Mouse (Mus musculus): ENCODE data around the gene Mob1a. TPM values are rescaled to one million over a fixed set of nuclear protein-coding genes. Genes with fewer than 3 reads are reported as not detected.

The Mob1a gene
- total RNA-seq (2017): 112 and 127 TPM in 2 replicates

DNA sequence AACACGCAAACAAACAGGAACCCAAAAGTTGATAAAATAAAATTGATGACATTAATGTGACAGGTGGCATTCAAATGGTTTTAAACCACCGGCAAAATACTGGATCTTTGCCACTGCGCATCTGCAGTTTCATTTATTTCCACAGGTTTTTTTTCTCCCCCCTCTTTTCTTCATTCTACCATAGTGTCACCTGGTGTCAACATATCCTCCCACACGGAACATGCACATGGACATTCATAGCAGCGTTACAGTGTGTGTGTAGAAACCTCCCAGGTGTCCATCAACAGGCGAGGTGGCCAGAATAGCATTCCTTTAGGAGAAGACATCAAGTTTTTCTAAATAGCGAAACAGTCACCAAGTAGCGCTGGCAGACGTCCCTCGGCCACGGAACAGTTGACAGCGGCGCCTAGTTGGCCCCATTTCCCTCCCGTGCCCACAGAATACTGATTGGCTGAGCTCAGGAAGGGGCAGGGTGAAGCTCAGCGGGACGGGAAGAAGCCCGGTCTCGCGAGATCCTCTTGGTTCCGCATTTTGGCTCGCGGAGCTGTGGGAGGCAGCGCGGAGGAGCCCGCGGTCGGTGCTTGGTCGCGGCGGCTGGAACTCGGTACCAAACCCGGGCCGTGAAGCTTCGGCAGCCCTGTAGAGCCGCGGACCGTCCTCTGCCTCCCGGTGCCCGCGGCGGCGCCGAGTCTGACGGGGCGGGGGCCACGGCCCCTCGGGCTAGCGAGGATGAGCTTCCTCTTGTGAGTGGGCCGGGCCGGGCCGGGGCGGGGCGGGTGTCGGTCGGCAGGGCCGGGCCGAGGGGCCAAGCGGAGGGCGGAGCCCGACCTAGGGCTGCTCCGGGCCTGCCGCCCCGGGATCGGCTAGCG is at the start of gene Mob1a, which contains the start of gene Mthfd2:
Mob1a (plus strand) TSS at position 492 of the 869 bp plus-strand sequence.
Mthfd2 (minus strand) TSS at position 384 of the 869 bp plus-strand sequence.
- ATAC-seq (replicated peaks; ENCODE audit: low read depth, poor library complexity, severe bottlenecking): peak; percentile 94

DNA sequence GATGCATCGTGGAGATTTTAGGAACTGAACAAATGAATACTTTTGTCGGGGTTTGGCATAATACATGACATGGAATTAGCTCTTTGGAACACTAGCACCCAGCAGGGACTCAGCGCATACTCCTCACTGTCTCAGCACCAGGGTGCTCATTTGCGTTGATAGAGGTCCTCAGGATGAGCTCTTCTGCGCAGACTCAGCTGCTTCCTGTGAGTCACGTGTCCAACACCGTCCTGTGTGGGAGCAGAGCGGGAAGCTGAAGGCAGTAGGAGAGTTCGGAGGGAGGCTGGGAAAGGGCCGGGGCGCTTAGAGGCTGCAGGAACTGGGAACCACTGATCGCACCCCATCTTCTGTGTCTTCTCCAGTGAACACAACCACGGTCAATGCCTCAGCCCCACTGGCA is 48.7 kb upstream of the Mob1a start:
- no peak for ATAC-seq (replicated peaks; ENCODE audit: low read depth, poor library complexity, severe bottlenecking)

DNA sequence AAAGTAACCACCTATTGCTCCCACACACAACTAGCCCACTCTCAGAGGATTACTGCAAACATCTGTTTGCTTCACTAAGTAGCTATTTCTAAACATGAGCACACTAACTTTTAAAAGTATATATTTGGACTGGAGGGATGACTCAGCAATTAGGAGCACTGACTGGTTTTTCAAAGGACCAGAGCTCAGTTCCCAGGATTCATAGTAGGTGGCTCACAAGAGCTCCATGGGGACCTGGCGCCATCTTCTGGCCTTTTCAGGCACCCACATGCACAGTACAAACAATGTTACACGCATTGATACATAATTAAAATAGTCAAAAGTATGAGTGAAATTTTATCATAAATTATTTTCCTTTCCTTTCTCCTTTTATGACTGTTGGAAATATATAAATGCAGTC is 46.9 kb upstream of the Mob1a start:
- peak; percentile 74 for ATAC-seq (replicated peaks; ENCODE audit: low read depth, poor library complexity, severe bottlenecking)

DNA sequence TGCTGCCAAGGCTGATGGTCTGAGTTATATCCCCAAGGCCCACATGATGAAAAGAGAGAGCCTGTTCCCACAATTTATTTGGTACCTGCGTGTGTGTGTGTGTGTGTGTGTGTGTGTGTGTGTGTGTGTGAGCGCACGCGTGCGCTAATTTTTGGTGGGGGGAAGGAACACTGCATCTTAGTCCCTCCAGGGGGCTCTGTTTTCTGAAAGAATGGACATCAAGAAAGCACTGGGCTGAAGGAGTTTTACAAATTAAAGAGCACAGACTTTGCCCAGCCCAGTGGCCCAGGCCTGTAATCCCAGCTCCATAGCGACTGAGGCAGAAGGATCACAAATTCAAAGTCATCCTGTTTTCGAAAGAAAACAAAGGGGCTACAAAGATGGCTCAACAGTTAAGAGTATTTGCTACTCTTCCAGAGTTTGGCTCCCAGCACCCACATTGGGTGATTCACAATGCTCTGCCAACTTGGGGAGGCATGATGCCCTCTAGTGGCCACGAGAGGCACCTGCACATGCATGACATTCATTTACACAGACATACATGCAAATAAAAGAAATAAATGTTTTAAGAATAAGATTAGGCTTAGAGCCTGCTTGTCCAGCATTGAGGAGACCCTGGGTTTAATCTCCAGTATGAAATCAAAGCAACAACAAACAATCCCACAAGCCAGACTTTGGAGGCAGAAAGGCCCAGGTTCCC is 45.4 kb upstream of the Mob1a start:
- no peak for ATAC-seq (replicated peaks; ENCODE audit: low read depth, poor library complexity, severe bottlenecking)

DNA sequence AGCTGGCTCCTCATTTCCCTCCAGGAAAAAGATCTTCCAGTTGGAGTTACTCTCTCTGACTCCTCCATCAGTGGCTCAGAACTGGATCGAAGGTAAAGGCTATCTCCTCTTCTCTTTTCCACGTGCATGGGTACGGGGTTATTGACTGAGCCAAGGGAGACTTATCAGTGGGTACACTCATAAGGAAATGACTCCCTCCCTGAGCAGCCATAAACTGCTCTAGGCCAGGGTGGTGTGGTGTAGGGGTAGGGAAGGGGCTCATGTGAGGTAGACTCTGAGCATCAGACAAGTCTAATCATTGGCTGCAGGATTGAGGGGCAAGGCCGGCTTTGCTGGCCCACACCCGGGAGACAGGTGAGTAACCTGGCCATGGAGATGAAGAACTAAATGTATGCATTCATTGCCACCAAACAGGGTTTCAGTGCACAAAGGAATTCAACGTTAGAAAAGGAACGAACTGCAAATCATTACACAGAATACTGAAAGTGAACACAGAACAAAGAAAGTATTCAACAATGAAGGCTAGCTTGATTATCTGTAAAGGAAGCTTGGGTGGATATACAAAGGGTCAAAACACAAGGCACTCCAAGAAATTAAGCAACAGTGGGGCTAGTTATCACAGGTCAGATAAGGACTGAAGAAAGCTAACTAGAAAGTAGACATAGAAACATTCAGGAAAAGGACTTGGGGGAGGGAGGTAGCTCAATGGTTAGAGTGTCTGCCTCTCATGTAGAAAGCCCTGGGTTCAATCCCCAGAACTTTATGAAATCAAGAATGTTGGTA is 25.2 kb upstream of the Mob1a start:
- ATAC-seq (replicated peaks; ENCODE audit: low read depth, poor library complexity, severe bottlenecking): no peak

DNA sequence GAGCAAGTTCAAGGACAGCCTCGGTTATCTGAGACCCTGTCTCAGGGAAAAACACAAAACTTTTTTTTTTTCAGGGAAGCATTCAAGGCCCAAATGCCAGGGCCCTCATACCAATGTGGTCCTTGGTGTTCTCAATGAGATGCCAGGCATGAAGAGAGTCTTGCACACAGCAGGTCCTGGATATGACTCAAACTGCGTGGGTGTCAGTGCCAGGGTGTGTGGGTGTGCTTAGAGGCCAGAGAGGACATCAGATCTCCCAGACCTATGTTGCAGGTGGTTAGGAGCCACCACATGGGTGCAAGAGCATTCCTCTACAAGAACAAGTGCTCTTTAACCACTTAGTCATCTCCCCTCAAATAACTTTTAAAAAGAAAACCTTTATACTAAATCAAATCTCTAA is 24.5 kb upstream of the Mob1a start:
- ATAC-seq (replicated peaks; ENCODE audit: low read depth, poor library complexity, severe bottlenecking): no peak

DNA sequence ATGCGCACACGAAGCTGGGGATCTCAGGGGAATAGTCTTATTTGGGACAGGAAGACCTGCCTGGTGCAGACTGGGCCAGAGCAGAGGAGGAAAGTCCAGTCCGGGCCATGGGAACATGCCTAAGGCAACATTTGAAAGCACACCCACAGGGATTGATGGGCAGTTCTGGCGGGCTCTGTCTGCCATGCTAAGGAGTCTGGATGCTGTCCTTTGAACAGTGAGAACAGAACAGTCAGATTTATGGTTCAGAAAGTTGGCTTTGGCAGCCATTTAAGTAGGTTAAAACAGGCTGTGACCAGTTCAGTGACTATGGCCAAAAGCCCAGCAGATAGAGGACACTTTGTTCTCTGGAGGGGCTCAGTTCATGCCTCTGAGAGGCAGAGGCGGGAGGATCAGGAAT is 23.6 kb upstream of the Mob1a start:
- ATAC-seq (replicated peaks; ENCODE audit: low read depth, poor library complexity, severe bottlenecking): no peak

DNA sequence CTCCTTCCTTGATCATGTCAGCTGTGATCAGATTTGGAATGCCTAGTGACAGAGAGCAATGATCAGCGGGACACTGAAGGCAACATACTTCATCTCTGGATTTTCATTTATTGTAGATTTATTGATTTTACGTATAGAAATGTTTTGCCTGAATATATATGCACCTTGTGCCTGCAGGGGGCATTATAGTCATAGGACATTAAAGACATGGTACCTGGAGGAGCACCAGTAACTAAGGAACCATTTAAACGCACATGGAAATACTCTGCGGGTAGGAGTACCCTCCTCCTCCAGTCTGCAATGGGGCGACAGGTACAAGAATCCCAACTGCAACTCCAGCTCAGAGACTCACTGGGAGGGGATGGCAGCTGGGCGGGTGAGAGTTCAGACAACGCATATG is 16.8 kb upstream of the Mob1a start:
- ATAC-seq (replicated peaks; ENCODE audit: low read depth, poor library complexity, severe bottlenecking): no peak

DNA sequence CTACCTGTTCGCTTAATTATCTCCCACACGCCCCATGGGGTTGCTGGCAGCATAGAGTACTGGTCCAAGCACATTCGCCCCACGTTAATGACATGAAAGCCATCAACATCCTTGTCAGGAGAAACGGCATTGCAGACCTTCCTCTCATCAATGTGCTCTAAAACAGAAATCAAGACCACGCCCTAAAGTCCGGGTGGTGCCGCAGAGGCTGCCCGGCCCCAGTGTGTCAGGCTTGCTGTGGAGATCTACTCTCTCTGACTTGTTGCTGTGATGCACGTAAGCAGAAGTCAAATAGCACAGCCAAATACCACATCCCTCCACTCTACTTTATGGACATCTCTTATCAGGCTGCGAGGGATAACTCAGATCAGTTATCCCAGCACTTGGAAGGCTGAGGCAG is 14.6 kb upstream of the Mob1a start:
- ATAC-seq (replicated peaks; ENCODE audit: low read depth, poor library complexity, severe bottlenecking): no peak

DNA sequence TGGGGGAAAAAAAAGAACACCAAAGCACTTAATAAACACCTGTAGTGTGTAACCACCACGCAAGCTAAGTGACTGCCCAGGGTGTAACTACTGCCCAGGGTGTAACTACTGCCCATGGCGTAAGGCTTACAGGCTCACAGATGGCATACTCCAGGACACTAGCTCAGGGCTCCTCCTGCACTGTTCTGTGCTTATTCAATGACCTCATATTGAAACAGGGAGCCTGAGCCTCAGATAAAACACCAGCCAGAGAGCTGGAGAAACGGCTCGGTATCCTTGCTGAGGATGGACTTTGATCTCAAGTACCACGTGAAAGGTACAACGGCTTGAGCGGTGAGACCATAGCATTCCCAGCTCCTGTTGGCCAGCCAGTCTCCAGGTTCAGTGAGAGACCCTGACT is 13.8 kb upstream of the Mob1a start:
- no peak for ATAC-seq (replicated peaks; ENCODE audit: low read depth, poor library complexity, severe bottlenecking)

DNA sequence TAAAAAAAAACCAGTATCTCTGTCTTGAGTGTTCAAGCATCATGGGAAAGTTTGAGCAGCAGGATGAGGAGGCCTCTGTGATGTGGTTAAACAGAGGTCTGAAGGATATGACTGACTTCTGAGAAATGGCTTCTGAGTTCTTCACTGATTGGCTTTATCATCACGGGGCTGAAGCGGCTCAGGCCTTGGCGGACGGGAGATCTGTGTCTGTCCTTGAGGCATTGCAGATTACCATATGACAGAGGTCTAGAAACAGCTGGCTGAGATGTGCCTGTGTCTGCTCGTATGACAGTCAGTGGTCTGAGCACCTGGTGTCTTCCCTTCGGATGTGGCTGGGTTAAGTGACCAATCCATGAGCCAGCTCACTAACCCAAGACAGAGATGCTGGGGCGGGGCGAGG is 13.3 kb upstream of the Mob1a start:
- ATAC-seq (replicated peaks; ENCODE audit: low read depth, poor library complexity, severe bottlenecking): no peak

DNA sequence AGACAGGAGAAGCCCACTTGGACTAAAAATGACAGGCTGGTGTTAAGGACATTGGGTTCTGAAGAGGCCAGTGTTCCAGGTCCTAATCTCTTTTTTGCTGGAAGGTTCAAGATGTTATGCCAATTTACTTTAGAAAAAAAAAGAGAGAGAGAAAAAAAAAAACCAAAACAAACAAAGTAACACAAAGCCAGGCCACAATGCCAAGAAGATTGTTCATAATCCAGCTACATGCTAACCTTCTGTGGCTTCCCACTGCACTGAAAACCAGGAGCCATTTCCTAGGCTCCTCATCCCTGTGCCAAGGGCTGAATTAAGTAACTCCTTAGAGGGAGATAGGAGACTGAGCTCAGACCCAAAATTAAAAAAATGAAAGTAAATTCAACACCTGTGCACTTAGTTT is 10.5 kb upstream of the Mob1a start:
- no peak for ATAC-seq (replicated peaks; ENCODE audit: low read depth, poor library complexity, severe bottlenecking)

DNA sequence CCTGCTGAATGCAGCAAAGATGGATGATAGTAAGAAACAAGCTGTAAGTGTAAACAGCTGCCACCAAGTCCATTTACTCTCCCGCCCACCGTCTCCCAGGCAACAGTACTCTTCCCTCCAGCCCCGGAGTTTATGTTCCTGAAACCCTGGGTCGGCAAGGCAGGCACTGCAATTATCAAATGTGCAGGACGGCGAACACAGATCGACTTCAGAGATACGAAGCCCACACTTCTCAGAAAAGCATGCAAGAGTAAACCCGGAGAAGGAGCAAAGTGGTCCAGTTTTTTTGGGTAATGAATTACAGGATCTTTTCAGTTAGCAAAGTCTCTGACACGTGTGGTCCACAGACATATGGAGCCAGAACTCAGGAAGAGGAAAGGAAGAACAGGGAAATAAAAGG is 9.8 kb upstream of the Mob1a start:
- ATAC-seq (replicated peaks; ENCODE audit: low read depth, poor library complexity, severe bottlenecking): no peak

DNA sequence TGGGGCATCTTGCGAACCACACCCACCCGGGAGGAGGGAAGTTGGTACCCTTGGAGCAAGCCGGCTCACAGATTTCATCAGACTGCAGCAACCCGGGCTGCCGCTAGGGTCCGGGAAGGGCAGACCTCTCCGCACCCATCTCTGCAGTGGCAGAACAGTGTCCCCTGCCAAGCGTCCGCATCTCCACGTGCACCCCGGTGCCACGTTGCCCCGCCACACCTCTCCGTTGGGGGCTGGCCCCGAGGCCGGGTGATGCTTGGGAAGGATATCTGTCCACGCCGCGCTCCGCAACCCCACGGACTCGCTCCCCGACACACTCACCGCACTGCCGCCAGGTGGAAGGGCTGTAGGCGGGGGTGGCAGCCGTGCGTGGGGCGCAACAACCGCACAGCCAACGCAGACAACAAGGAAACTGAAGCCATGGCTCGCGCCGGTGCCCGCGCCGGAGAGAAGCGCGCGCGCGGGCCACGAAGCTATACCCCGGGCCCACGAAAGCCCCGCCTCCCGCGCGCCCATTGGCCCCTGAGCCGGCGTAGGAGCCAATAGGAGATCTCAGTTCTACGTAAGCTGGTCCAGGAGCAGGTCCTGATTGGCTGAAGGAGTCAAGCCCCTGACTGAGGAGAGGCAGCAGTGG is 8.6 kb upstream of the Mob1a start:
- ATAC-seq (replicated peaks; ENCODE audit: low read depth, poor library complexity, severe bottlenecking): peak; percentile 89

DNA sequence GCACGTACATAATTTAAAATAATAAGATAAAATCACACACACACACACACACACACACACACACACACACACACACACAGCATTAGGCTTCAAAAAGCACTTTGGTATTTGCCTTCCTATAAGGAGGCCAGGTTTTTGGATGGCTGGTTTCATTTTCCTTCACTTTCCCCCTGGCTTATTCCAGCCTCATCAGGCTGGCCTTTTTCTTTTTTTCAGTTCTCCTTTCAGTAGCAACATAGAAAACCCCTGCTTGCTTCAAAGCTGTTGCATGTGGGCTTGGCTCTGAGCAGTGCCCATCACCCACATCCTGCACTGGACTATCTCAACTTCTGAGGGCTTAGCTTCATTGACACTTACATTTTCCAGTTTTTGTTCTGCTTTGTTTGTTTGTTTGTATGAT is 3.9 kb upstream of the Mob1a start:
- ATAC-seq (replicated peaks; ENCODE audit: low read depth, poor library complexity, severe bottlenecking): no peak

DNA sequence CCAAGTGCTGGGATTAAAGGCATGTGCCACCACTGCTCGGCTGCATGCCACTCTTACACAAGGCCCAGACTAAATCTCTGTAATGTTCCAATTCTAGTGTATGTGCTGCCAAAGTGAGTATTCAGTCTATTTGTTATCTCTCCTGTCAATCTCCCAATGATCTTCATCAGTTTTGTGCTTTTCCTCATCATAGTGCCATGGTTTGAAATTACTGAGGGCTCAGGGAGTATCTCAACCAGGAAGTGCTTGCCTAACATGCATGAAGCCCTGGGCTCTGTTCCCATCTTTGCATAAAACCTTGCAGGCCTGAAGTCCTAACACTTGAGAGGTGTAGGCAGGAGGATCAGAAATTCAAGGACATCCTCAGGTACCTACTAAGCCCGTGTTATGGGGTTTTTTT is 3.0 kb upstream of the Mob1a start:
- ATAC-seq (replicated peaks; ENCODE audit: low read depth, poor library complexity, severe bottlenecking): no peak

DNA sequence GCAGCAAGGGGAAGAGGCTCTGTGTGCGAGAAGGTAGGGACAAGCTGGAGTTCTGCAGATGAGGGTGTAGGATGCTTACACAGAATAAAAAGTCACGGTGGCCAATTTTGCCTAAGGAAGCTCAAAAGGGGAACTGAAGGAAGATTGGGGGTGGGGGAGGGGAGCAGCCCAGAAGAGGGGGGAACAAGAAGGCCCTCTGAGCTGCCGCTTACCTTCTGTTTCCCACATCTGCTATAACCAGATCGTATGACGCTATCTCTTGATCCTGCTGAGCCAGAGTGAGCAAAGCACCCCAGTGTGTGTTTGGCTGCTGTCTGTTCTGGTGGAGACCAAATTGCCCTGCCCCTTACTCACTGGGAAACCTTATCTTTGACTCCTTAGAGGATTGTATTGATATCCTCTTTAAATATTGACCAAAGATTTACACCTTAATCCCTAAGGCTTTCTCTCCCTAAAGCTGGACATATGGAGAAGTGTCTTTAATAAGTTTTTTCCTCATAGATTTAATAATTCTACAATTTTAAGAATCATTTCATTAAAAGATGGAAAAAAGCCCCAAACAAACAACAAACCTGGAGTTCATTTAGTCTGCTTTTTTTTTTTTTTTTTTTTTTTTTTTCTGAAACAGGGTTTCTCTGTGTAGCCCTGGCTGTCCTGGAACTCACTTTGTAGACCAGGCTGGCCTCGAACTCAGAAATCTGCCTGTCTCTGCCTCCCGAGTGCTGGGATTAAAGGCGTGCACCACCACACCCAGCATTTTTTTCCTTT is 2.0 kb upstream of the Mob1a start:
- peak; percentile 48 for ATAC-seq (replicated peaks; ENCODE audit: low read depth, poor library complexity, severe bottlenecking)

DNA sequence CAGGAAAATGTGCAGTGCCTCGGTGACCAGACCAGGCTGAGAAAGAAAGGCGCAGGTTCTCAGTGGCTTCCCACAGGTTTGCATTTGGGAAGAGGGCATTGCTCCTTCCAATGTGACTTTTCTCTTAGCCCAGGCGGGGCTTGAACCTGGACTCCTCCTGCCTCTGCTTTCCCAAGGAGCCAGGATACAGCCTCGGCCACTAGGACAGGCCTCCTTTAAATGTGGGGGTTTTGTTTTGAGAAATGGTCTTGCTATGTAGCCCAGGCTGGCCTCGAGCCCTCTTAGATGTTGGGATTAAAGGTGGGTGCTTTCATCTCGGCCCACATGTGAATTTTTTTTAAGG is 549 bp downstream of the Mob1a start:
- ATAC-seq (replicated peaks; ENCODE audit: low read depth, poor library complexity, severe bottlenecking): no peak

DNA sequence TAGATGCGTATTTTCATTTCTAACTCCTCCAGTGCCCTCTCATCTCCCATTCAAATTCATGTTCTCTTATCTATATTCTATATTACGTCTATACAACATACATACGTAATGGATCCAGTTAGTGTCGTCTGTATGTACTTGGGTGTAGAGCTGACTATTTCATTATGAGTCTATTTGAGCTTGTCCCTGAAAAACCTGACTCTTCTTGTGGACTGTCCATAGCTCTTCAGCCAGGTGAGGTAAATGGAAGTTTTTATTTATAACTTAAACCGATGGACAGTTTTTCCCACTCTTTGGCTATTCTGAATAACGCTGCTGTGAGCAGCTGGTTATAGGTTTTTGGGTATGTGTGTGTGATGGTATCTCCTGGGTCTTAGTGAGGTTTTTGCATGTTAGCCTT is 945 bp downstream of the Mob1a start:
- ATAC-seq (replicated peaks; ENCODE audit: low read depth, poor library complexity, severe bottlenecking): no peak
